Mouse (Mus musculus) kidney, postnatal 14 days (tissue): ENCODE measurements around the gene S1pr4.

Experiments
- DNase-seq: peaks from one replicate; pipeline ENCODE4 v3.0.0; 2022; ENCODE audit warnings: mixed read lengths

Gene S1pr4

DNA sequence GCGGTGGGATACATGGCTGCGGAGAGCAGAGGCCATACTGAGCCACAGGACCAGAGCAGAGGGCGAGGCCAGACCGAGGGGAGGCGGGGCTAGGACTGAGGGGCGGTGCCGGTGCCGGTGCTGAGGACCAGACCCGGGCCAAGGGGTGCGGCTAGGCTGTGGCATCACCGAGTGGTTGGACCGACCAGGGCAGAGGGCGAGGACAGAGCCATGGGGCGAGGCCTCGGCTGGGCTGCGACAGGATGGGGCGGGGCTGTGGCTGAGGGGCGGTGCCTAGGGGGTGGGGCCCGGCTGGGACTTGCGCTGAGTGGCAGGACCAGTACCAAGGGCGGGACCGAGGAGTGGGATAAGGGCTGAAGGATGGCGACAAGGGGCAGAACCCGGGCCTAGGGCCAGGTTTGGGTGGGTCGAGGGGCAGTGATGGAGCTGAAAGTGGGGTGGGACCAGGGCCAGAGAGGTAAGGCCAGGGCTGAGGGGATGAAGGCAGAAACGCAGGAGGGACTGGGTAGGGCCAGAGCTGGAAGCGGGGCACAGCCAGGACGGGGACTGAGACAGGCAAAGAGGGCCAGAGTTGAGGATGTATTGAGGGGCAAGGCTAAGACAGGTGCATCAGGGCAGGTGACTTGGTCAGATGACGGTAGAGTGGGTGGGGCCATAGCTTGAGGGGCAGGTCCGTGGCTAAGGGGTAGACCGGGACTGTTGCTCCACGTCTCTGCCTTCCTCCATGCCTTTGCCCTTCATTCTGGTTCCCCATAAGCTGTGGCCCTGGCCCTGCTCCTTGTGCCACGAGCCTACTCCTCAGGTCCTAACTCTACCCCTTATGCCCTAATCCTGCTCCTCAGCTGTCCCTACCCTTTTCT is 35.3 kb downstream of the S1pr4 start:
- DNase-seq = peak; percentile 65

DNA sequence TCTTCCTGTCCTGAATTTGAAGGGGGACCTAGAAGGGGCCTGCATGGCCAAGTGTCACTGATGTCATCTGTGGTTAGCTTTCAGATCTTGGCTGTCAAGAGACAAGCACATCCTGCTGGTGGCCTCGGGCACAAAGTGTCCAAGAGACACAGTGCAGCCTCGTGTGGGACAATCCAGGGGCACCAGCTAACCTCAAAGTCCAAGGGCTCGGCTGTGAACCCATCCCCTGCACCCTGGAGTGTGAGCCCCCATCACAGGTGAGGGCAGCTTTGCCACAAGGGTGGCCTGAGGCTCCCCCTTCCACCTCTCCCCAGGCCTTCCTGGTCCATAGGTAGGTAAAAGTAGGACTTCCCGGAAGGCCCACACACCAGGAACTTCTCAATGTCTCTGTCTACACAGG is 36.4 kb downstream of the S1pr4 start:
- DNase-seq = no peak

DNA sequence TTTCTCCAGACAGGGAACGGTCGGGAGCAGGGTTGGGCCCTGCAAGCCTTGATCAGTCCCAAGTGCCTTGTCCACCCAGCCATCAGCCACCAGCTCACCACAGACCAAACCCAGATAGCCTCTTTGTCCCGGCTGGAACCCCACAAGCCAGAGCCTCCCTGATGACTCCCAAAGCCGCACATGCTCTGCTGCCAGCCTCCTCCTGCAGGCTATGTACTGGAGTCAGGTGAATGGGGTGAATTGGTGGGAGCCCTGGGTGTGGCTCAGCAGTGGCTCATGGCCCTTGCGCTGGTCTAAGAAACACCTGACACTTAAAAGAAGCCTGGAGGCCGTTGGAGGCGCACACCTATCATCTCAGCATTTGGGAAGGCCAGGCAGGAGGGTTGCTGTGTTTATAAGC is 37.0 kb downstream of the S1pr4 start:
- no peak for DNase-seq

DNA sequence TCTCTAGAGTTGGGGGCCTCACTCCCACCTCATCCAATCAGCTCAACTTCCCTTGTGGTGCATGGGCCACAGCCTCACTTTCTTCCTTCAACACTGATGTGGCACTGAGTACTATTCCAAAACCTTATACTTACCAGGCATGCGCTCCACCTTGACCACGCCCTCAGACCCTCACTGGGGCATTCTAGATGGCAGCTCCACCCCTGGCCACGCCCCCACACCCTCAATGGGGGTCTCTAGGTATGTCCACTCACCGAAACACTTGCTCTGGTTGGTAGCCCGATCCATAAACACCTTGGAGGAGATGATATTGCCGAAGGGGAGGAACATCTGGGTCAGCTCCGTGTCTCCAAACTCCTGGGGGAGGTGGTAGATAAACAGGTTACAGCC is 37.5 kb downstream of the S1pr4 start:
- DNase-seq = no peak

DNA sequence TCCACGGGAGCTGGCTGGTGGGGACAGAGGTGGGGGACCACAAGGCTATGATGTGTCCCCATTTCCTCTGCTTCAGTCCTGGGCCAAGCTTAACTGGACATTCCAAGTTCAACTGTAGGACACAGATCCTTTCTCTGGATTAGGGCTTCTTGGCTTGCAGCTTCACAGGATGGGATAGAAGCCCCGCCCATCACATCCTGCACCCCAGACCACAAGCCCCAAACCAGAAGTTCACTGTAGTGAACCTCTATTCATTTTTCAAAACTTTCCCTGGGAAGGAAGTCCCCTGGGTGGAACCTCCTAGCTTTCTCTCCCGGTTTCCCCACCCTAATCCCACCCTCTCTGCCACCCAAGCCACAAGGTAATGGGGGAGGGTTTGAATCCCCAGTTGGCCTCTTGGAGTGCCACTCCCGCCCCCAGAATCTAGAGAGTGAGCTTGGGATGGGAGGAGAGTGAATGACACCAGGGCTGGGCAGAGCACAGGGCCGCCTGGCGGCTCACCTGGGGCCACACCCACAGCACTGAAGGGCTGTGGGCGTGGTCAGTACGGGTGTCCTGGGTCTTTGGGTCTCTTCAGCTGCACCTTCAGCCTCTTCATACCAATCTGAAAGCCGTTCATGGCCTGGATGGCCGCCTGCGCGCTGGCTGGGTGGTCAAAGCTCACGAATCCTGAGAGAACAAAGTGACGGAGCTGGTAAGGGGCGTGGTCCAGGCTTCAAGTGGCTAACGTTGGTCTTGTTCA is 38.1 kb downstream of the S1pr4 start:
- no peak for DNase-seq

DNA sequence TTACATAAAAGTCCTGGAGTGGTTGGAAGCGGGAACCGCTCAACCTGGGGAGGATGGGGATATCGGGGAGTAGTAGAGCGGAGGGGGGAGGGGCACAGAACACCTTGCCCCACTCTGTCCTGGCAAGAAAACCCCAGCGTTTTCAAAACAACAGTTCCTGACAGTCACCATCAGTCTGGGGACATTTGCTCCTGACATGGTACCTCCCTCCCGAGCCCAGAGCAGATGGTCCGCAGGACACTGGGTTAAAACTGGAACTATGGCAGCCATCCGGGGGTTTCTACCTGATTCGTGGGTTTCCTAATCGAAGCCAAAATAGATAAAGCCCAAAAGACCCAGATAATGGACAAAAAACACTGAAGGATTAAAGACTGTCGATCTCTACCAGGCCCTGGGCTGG is 39.0 kb downstream of the S1pr4 start:
- DNase-seq = no peak

DNA sequence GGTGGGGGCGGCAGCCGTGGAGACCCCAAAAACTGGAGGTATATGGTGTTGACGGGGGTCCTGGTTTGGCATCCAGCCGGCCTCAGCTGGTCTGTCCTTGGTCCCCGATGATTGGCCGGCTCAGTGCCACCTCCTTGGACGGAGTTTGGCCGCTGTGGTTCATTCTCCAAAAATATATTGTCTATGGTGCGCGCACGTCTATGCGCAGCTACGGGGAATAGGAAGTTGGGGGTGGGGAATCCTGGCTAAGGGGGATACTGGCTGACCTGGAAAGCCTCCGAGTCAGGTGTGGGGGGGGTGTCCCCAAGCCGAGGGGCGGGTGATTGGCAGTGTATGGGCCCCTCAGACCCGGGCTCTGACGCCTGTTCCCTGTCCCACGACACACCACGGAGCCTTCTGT is 39.5 kb downstream of the S1pr4 start:
- DNase-seq = no peak

DNA sequence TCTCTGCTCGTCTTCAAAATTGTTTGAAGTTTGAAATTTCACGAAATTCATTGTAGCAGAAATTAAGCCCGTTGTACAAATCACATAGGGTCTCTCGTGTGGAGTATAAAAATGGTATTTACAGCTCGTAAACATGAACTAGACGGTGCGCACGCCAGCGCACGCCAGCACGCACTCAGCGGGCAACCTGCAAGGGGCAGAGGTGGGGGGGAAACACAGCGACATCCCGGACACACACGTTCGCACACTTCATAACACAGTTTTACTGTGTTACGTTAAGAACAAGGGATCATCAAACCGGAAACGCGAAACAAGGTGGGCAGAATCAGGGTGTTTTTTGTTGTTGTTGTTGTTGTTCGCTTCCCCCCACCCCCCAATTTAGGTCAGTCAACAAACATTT is 40.5 kb downstream of the S1pr4 start:
- no peak for DNase-seq

DNA sequence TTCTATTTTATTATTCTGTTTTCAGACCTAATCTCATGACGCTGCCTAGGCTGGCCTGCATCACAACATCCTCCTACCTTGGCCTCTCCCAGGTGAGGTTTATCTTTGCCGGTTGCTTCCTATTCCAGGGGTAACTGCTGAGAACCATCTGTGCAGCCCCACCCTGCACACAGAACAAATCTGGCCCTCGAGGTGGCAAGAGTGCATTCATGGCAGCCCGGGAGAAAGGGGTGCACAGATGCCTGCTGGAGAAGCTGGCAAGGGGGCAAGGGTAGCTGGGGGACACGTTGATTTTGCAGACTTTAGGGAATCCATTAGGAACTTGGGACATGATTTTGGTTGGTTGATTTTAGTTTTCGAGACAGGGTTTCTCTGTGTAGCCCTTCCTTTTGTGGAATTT is 41.7 kb downstream of the S1pr4 start:
- no peak for DNase-seq

DNA sequence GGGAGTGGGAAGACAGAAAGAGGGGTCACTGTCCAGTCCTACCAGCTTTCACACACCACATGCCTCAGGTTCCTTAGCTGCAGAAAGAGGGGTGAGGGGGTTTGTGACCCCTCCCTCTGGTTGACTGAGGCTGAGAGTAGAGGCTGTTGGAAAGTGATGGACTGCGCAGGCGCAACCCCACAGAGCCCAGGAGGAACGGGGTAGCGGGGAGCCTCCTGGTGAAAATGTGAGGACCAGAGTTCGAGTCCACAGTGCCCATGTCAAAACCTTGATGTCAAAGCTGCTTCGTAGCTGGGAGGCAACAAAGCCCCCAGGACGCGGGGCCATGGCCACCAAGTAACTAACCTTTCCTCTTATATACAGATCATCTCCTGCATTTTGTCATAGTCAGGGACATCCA is 42.3 kb downstream of the S1pr4 start:
- no peak for DNase-seq

DNA sequence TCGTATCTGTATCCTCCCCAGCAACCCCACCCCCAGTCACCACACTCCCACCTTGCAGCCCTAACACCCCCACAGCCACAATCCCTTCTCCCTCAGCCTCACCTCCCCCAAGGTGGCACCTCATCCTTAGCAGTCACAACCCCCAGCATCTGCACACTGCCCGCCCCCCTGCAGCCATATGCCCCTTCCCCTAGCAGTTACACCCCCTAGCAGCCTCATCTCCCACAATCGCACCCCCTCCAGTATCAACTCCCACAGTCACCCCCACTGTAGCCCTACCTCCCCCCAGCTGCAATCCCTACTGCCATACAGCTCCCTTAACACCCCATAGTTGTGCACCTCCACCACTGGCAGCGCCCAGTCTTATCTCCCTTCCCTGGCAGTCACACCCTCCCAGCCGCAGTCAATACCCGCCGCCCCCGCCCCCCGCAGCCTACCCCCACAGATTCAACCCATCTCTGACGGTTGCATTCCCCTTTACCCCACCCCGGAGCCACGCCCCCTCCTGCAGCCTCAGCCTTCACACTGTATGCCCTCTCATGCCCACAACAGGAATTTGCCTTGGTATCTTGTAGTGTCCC is 42.9 kb downstream of the S1pr4 start:
- DNase-seq = no peak

DNA sequence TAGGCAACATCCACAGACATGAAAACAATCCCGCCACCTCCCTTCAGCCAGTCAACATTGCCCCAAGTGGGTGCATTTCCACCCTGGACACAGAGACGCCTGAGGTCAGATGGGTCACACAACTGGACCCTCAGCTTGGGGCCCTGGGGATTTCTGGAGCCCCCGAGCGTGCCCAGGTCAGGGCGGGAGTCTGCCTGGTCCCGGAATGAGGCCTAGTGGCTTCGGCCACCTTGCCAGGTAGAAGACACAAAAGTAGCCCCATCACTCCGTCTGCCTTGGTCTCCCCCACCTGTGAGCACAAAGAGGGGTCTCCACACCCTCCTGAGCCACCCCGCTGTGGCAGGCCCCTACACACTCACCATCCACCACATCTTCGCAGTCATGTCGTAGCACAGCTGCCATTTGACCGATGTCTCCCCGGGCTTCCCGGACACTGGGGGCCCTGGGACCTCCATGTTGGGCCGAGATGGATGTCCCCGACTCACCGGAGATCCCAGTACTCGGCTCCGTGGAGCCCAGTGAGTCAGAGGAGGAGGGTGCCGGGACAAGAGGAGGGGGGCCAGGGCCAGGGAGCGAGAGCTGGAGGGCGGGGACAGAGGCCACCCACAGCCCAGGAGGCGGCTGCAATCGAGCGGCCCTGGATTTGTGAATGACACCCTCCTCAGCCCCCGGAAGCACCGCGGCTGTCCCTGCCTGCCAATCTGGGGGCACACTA is 44.6 kb downstream of the S1pr4 start, which contains the start of gene Nfic:
Gene Nfic, minus strand, starts transcription at position 455 of the 715 bp plus-strand sequence.
- no peak for DNase-seq

DNA sequence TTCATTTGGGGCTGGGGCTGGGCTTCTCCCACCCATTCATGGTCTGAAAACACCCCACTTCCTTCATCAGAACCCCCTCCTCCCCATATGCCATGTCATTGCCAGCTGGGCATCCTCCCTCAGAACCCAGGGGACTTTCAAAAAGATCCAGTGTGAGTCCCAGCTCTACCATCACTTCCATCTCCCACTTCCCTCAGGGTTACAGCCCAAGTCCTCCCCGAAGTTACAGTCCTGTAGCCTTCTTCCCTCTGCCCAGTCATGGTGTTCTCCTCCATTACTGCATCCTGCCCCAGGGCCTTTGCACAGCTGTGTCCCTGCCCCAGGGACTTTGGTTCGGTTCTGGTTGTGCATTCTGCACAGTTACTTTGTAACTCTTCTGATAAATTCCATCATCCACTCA is 45.8 kb downstream of the S1pr4 start:
- DNase-seq = no peak

DNA sequence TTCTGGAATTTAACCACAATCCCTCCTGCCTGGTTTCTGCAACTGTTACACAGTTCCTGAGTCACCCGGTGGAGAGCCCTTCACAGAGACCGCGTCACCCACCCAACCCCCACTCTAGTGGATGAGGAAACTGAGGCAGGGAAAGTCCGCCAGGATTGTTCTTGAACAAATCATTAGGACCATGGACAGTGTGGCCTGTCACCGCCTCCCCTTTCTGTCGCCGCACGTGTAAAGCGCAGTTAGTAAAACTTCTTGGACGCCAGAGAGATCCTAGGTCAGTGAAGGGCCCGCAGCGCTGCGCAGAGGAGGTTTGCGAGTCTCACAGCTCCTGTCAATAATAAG is 47.0 kb downstream of the S1pr4 start:
- no peak for DNase-seq

DNA sequence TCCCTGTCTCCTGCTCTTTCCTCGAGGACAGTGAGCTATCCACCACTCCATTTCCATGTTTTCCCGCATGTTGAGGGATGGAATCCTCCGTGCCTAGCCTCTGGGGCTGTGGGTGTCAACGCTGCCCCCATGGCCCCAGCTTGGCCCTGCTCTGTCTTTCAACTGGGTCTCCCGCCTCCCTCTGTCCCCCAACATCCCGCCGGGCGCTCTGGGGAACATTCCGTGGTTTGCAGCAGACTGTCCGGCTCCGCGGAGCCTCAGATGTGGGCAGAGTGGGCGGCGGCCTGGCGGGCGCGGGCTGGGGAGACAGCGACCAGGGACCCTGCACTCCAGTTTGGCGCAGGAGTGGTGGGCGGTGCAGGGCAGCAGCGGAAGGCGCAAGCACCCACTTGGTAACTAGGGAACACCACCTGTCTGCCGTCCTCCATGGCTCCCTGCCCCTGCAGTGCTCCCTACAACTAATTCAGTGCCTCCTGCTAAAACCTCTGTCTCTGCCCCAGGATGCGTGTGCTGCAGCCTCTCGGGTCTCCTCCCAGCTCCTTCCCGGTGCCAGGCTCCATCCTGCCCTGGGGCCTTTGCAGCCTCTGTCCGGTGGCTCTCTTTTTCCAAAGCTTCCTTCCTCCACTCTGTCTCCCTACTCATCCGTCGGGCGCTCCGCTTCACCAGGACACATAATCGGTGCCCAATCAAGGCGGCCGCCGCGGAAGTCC is 47.5 kb downstream of the S1pr4 start:
- no peak for DNase-seq

DNA sequence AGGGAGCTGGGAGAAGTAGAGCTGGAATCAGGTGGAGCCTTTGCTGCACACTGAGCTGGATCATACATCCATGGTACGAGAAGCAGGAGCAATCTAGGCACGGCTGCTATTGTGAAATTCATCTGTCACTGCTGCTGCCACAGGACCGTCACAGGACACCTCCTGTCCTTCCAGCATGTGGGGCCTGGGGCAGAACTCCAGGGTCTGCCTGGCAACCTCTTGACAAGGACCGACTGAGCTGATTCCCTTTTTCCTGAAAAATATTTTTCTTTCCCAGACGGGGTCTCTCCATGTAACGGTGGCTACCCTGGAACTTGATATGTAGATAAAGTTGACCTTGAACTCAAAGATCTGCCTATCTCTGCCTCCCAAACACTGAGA is 48.6 kb downstream of the S1pr4 start:
- no peak for DNase-seq

DNA sequence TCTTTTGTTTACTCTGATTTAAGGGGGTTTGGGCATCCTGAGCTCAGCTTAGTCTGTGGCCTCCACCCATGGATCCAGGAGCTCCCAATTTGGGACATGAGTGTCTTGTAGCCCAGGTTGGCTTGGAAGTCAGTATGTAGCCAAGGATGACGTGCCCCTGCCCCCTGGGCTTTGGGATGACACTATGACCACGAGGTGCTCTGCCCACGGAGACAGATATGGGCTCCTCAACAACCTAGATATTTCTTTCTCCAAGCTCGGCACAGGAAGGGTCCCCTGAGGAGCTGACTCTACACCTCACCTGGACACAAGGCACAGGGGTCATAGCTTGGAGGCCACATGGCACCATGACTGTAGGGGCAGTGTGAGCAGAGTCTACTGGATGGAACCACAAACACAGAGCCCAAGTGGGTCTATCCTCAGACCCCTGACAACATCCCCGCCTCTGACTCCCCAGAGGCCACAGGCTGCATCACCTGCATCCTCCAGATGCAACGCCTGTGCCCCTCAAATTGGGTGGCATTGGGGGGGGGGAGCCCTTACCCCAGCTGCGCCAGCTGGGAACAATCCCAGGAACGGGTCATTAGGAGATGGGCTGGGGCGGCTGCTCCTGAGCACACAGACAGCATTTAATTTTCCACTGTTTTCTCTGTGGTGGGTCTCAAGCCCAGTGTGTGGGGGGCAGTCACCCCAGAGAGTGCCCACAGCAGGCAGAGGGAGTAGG is 49.1 kb downstream of the S1pr4 start:
- no peak for DNase-seq

DNA sequence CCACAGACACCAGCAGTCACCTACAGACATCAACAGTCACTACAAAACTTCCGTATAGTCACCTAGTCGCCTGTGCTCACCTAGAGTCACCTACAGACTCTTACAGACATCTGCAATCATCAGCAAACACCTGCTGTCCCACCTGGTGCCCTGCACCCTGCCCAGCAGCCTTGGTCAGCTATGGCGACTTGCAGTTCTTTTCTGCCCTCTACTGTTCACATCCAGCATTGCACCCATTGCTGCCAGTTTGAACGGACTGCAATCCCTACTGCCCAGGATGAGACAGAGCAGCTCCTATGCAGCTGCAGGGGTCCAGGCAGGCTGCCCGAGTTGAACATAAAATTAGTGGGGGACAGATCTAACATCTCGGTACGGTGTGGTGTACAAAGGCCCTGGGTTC is 49.8 kb downstream of the S1pr4 start:
- DNase-seq = peak; percentile 89
